Mouse (Mus musculus): ENCODE measurements around the gene Sumo2.
"Not testable (repeated sequence)": the region's sequence is repeated elsewhere in the genome, so short reads cannot be mapped to it uniquely, and the experiment has no call there.

Sumo2 gene

GRCm38 (mm10) chr11:115536038-115536681, at the start of gene Sumo2:
TSS of gene Sumo2 (minus strand) at chr11:115536276.
- DNase-seq, result peak; percentile 99

GRCm38 (mm10) chr11:115585573-115586100, 49.6 kb upstream of the Sumo2 start:
- DNase-seq, result no peak

GRCm38 (mm10) chr11:115584376-115585073, 48.4 kb upstream of the Sumo2 start:
- DNase-seq, result no peak

- no peak for DNase-seq
Measured at GRCm38 (mm10) chr11:115582913-115583606, 47.0 kb upstream of the Sumo2 start.

GRCm38 (mm10) chr11:115579080-115579479, 43.0 kb upstream of the Sumo2 start:
- DNase-seq, result no peak

GRCm38 (mm10) chr11:115564961-115565360, 28.9 kb upstream of the Sumo2 start:
- no peak for DNase-seq

GRCm38 (mm10) chr11:115564064-115564809, 28.2 kb upstream of the Sumo2 start, which contains the start of gene Nup85:
TSS of gene Nup85 (plus strand) at chr11:115564434.
- peak; percentile 97 for DNase-seq

GRCm38 (mm10) chr11:115563406-115563805, 27.3 kb upstream of the Sumo2 start:
- peak; percentile 43 for DNase-seq

GRCm38 (mm10) chr11:115555717-115556116, 19.6 kb upstream of the Sumo2 start:
- DNase-seq, result no peak

- no peak for DNase-seq
Measured at GRCm38 (mm10) chr11:115552783-115553182, 16.7 kb upstream of the Sumo2 start.

- no peak for DNase-seq
Measured at GRCm38 (mm10) chr11:115543571-115543970, 7.5 kb upstream of the Sumo2 start.

- DNase-seq, result no peak
Measured at GRCm38 (mm10) chr11:115538045-115538444, 2.0 kb upstream of the Sumo2 start.

GRCm38 (mm10) chr11:115536856-115537568, 936 bp upstream of the Sumo2 start:
- DNase-seq, result peak; percentile 27

GRCm38 (mm10) chr11:115535401-115536037, 557 bp downstream of the Sumo2 start:
- peak; percentile 88 for DNase-seq

GRCm38 (mm10) chr11:115534759-115535371, 1.2 kb downstream of the Sumo2 start:
- DNase-seq, result no peak

GRCm38 (mm10) chr11:115526446-115526845, 9.6 kb downstream of the Sumo2 start:
- not testable (repeated sequence) for DNase-seq

GRCm38 (mm10) chr11:115522703-115523102, 13.4 kb downstream of the Sumo2 start:
- DNase-seq, result no peak

GRCm38 (mm10) chr11:115522238-115522637, 13.8 kb downstream of the Sumo2 start:
- no peak for DNase-seq

GRCm38 (mm10) chr11:115521080-115521479, 15.0 kb downstream of the Sumo2 start:
- no peak for DNase-seq

- DNase-seq, result no peak
Measured at GRCm38 (mm10) chr11:115520218-115520617, 15.9 kb downstream of the Sumo2 start.

GRCm38 (mm10) chr11:115519581-115519980, 16.5 kb downstream of the Sumo2 start:
- no peak for DNase-seq

Measured in embryo, embryonic 11 days (tissue).